Mouse (Mus musculus) forebrain, embryonic 11.5 days (tissue): ENCODE measurements around the gene Tsen2. TPM values are rescaled to one million over a fixed set of nuclear protein-coding genes. Genes with fewer than 3 reads are reported as not detected.

ENCODE experiments used
- ATAC-seq: fragments of 200-750 bp; cut with Nextera tagmentation; replicated peaks from 2 replicates; pipeline ENCODE4 v1.8.0; 2017; ENCODE audit warnings: moderate TSS enrichment; ENCODE audit not compliant: low FRiP score
- DNase-seq: peaks from one replicate; pipeline ENCODE4 v3.0.0-alpha.2; 2017; ENCODE audit warnings: low spot score
- H3K27ac ChIP-seq: fragments of 300-500 bp; sonication (generic); 2 replicates; pipeline ENCODE4 v1.5.1; 2014; ENCODE audit warnings: low read depth, low read length
- H3K27me3 ChIP-seq: fragments of 300-500 bp; sonication (generic); 2 replicates; pipeline ENCODE4 v1.6.1; 2014; ENCODE audit warnings: mild to moderate bottlenecking, low read length, mixed read lengths; ENCODE audit not compliant: control insufficient read depth, insufficient read depth
- H3K36me3 ChIP-seq: fragments of 300-500 bp; sonication (generic); 2 replicates; pipeline ENCODE4 v1.6.1; 2014; ENCODE audit warnings: mild to moderate bottlenecking, low read length, moderate library complexity, mixed read lengths; ENCODE audit not compliant: control insufficient read depth, insufficient read depth
- H3K4me1 ChIP-seq: fragments of 300-500 bp; sonication (generic); replicated peaks from 2 replicates; pipeline ENCODE4 v1.6.1; 2014; ENCODE audit warnings: low read length, mixed read lengths; ENCODE audit not compliant: control insufficient read depth, insufficient read depth
- H3K4me2 ChIP-seq: fragments of 300-500 bp; sonication (generic); 2 replicates; pipeline ENCODE4 v1.6.1; 2014; ENCODE audit warnings: low read depth, mild to moderate bottlenecking, low read length, moderate library complexity, mixed read lengths; ENCODE audit not compliant: severe bottlenecking
- H3K4me3 ChIP-seq: fragments of 300-500 bp; sonication (generic); 2 replicates; pipeline ENCODE4 v1.5.1; 2014; ENCODE audit warnings: low read depth, low read length
- H3K9ac ChIP-seq: fragments of 300-500 bp; sonication (generic); 2 replicates; pipeline ENCODE4 v1.6.1; 2014; ENCODE audit warnings: low read length
- H3K9me3 ChIP-seq: fragments of 300-500 bp; sonication (generic); 2 replicates; pipeline ENCODE4 v1.6.1; 2016; ENCODE audit warnings: low read length, mixed read lengths; ENCODE audit not compliant: control insufficient read depth
- WGBS: fragments of 180-500 bp; shearing (Covaris S2); extraction: QIAGEN DNeasy Blood & Tissue Kit; methylation state at CpG from one replicate; pipeline ENCODE4 v1.1.7; 2014; 5-methylcytosine and 5-hydroxymethylcytosine counted together
- polyA plus RNA-seq: library from polyadenylated mRNA; unstranded; fragments of >200 nt; fragmentation: Nextera tagmentation; extraction: Ambion mirVana; gene quantifications from 2 replicates; pipeline ENCODE4 v1.2.1, GENCODE M21; 2014

Gene Tsen2
- polyA plus RNA-seq, 1 experiment from 2014 or later = 33.8 TPM

- Histone ChIP-seq H3K9ac (no peak overlapping the region), H3K4me3 (no peak overlapping the region), H3K27me3 (no peaks in the 10 kb centered on the region), H3K4me2 (no peak overlapping the region), H3K36me3 (no peaks in the 10 kb centered on the region), H3K4me1 (no peaks in the 10 kb centered on the region), H3K27ac (no peak overlapping the region), H3K9me3 (no peaks in the 10 kb centered on the region)
- no peak for ATAC-seq
- no peak for DNase-seq
- WGBS = 86% methylated on average over 5 of the region's 5 CpGs
These were observed 11.0 kb downstream of the Tsen2 start for GRCm38 (mm10) chr6:115555485-115555884.

GRCm38 (mm10) chr6:115558176-115558575, 13.7 kb downstream of the Tsen2 start:
- ATAC-seq (no peak), DNase-seq (no peak)
- 95% methylated on average over 2 of the region's 2 CpGs for WGBS
- no peak overlapping the region for H3K4me3 ChIP-seq
- no peak overlapping the region for H3K27ac ChIP-seq
- H3K36me3 ChIP-seq = no peaks in the 10 kb centered on the region
- H3K27me3 ChIP-seq = no peaks in the 10 kb centered on the region
- H3K9me3 ChIP-seq = no peaks in the 10 kb centered on the region
- H3K4me1 ChIP-seq = no peaks in the 10 kb centered on the region
- no peak overlapping the region for H3K4me2 ChIP-seq
- no peak overlapping the region for H3K9ac ChIP-seq

- ATAC-seq = no peak
These were observed 15.5 kb downstream of the Tsen2 start for GRCm38 (mm10) chr6:115559651-115560632.

GRCm38 (mm10) chr6:115565479-115566045, 21.1 kb downstream of the Tsen2 start:
- H3K4me1 ChIP-seq = no peaks in the 10 kb centered on the region
- H3K4me2 ChIP-seq = no peak overlapping the region
- H3K4me3 ChIP-seq = no peak overlapping the region
- no peaks in the 10 kb centered on the region for H3K9me3 ChIP-seq
- H3K9ac ChIP-seq = no peak overlapping the region
- H3K36me3 ChIP-seq = peaks cover 6% of the 10 kb centered on the region; the same call in 1 of the 2 replicates
- no peak overlapping the region for H3K27ac ChIP-seq
- no peak for DNase-seq
- no peaks in the 10 kb centered on the region for H3K27me3 ChIP-seq
- ATAC-seq = no peak
- WGBS = 91% methylated on average over 6 of the region's 6 CpGs

More at GRCm38 (mm10) chr6:115559651-115560632, 15.5 kb downstream of the Tsen2 start:
- WGBS = 86% methylated on average over 21 of the region's 21 CpGs
- Histone ChIP-seq H3K9me3 (no peaks in the 10 kb centered on the region), H3K4me1 (no peaks in the 10 kb centered on the region), H3K4me2 (no peak overlapping the region), H3K27me3 (no peaks in the 10 kb centered on the region), H3K27ac (no peak overlapping the region), H3K36me3 (no peaks in the 10 kb centered on the region; the same call in 1 of the 2 replicates), H3K9ac (no peak overlapping the region), H3K4me3 (no peak overlapping the region)
- no peak for DNase-seq

- WGBS = 91% methylated on average over 7 of the region's 7 CpGs
- Histone ChIP-seq H3K4me1 (no peaks in the 10 kb centered on the region), H3K27me3 (no peaks in the 10 kb centered on the region), H3K9ac (no peak overlapping the region), H3K27ac (no peak overlapping the region), H3K4me3 (no peak overlapping the region), H3K36me3 (peaks cover 2% of the 10 kb centered on the region; the same call in 1 of the 2 replicates), H3K9me3 (no peaks in the 10 kb centered on the region), H3K4me2 (no peak overlapping the region)
- no peak for DNase-seq
- ATAC-seq = no peak
These were observed 29.7 kb downstream of the Tsen2 start for GRCm38 (mm10) chr6:115574171-115574570.

GRCm38 (mm10) chr6:115577407-115577806, 32.9 kb downstream of the Tsen2 start:
- no peak overlapping the region for H3K4me2 ChIP-seq
- DNase-seq (no peak), ATAC-seq (no peak)
- 87% methylated on average over 5 of the region's 5 CpGs for WGBS
- H3K27ac ChIP-seq = no peak overlapping the region
- H3K9me3 ChIP-seq = no peaks in the 10 kb centered on the region
- H3K27me3 ChIP-seq = no peaks in the 10 kb centered on the region
- no peaks in the 10 kb centered on the region for H3K36me3 ChIP-seq
- no peak overlapping the region for H3K9ac ChIP-seq
- no peaks in the 10 kb centered on the region for H3K4me1 ChIP-seq
- no peak overlapping the region for H3K4me3 ChIP-seq

DNA sequence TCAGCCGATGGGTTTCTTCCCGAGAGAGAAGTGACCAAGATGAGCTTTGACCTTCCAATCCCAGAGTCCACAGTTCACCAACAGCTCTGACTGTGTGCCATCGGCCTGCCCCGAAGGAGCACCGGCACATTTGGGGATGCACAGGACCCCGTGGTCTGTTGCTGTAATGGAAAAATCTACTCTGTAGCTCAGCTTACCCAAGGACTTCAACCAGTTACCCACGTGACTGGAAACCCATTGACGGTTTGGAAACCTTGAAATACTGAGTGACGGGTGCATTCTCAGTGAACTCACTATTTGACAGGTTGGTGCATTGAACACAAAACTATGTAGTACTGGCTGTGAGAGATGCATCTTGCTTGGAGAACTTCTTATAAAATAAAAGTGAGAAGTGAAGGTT, 33.5 kb downstream of the Tsen2 start:
- no peak overlapping the region for H3K9ac ChIP-seq
- no peaks in the 10 kb centered on the region for H3K27me3 ChIP-seq
- no peak overlapping the region for H3K27ac ChIP-seq
- WGBS = 91% methylated on average over 9 of the region's 9 CpGs
- no peak for DNase-seq
- no peak for ATAC-seq
- no peaks in the 10 kb centered on the region for H3K4me1 ChIP-seq
- no peaks in the 10 kb centered on the region for H3K9me3 ChIP-seq
- no peak overlapping the region for H3K4me2 ChIP-seq
- no peak overlapping the region for H3K4me3 ChIP-seq
- H3K36me3 ChIP-seq = no peaks in the 10 kb centered on the region

DNA sequence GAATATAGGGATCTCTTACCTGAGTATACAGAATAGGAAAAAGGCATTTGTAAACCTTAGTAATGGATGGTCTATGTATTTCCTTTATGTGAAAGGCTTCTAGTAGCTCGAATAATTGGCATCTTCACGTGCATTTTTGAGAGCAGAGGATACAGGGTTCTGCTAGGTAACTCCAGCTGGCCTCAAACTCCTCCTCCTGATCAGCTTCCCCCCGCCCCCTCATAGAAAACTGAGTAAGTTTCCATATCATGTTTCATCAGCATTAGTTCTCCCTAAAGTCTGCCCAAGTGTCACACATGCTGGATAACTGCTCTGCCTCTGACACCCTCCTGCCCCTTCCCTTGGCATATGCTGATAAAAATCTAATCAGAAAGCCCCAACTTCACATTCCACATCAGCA, 36.3 kb downstream of the Tsen2 start:
- no peak for ATAC-seq
- no peak for DNase-seq
- Histone ChIP-seq H3K9me3 (no peaks in the 10 kb centered on the region), H3K4me2 (no peak overlapping the region), H3K9ac (no peak overlapping the region), H3K4me3 (no peak overlapping the region), H3K4me1 (no peaks in the 10 kb centered on the region), H3K27ac (no peak overlapping the region), H3K36me3 (no peaks in the 10 kb centered on the region), H3K27me3 (no peaks in the 10 kb centered on the region)
- WGBS = 90% methylated on average over 3 of the region's 3 CpGs
